Mouse (Mus musculus): ENCODE measurements around the gene Fbf1. TPM values are rescaled to one million over a fixed set of nuclear protein-coding genes. Genes with fewer than 3 reads are reported as not detected.
A peak's percentile ranks its signal among the peaks of the same experiment; 100 is the strongest.

Fbf1 gene
- total and polyA plus RNA-seq, 3 experiments = 11.8 to 15.0 (median 14.8) TPM

DNA sequence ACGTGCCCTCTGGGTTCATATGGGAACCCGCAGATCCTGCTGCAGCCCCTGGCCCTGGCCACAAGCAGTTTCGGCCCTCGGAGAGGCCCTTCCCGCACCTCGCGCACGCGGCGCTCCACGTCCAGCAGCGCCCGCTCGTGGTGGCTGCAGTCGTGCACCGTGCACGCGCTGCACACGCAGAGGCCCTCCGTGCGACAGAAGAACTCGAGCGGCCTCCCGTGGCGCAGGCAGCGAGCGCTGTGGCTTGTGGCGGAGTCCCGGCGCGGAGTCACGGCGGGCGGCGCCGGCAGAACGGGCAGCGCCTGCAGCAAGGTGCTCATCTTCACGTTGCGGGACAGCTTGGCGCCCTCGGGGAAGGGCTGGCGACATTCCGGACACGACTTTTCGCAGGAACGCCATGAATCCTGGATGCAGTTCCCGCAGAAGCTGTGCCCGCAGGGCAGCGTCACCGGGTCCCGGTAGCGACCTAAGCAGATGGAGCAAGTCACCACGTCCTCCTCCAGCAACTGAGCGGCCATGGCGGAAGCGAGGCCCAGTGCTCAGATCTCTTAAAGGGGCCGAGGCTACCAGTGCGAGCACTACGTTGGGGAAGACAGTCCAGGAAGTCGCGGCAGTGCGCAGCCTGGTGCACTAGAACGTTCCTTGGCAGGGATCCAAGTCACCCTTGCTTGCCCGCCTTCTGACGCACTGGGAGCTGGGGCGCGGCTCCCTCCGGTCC lies 37.3 kb downstream of the Fbf1 start, which contains the start of gene Trim65:
Gene Trim65 (minus strand): TSS at position 641 of the 718 bp plus-strand sequence.
- WGBS = under 1% methylated on average over 69 of the region's 69 CpGs
- peak within 1 kb of the TSS; percentile 70 for H3K4me3 ChIP-seq
- TF ChIP-seq CTCF (IDR thresholded peaks at IDR 0.05) (no peak), POLR2A (IDR thresholded peaks at IDR 0.05; ENCODE audit: insufficient read depth, low read depth, low read length) (peak; percentile 81), EP300 (IDR thresholded peaks at IDR 0.05; ENCODE audit: insufficient read depth, low read depth, low read length) (peak; percentile 83; the same call in 1 of the 2 replicates)
- no peaks in the 10 kb centered on the region for H3K27me3 ChIP-seq (ENCODE audit: control insufficient read depth, insufficient read depth, low read length)
- peak; percentile 92 for DNase-seq
- no peaks in the 10 kb centered on the region for H3K36me3 ChIP-seq (ENCODE audit: control insufficient read depth, insufficient read depth, low read length)
- H3K27ac ChIP-seq = peak within 1 kb of the TSS; percentile 96
- intact Hi-C loops (cut with DNase I) = loop anchor here (1.0 to 10.0 kb wide), 4 partner anchors 22 to 196 kb away; partner anchors contain the start of genes Recql5 and Sap30bp
- peaks cover 14% of the 10 kb centered on the region for H3K4me1 ChIP-seq (ENCODE audit: control insufficient read depth, insufficient read depth, low read length)
- H3K79me2 ChIP-seq (replicated peaks; ENCODE audit: control insufficient read depth, insufficient read depth, low read length) = no peaks in the 10 kb centered on the region
- H3K9ac ChIP-seq (ENCODE audit: low read depth, low read length) = peak within 1 kb of the TSS; percentile 88

DNA sequence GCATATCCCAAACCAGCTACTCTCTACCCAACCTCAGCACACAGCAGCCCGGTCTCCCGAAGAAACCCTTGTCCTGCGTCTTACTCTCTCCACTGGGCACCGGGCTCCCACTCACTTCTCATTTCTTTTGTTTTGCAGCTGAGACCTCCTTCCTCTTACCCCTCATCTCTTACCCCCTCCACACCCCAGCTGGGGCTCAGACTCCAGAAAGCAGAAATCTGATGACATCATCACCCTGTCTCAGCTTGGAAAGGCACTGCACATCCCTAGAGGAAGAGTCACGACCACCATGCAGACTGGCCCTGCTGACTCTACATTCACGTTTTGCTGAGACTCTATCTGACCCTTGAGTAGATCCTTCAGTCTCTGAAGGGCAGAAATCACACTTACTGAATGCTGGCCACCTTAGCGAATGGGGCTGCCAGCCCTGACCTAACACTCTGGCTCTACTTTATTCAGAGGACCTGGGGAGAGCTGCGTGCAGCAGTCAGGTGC lies 37.9 kb downstream of the Fbf1 start:
- H3K36me3 ChIP-seq (ENCODE audit: control insufficient read depth, insufficient read depth, low read length) = no peaks in the 10 kb centered on the region
- peak overlapping the region; percentile 70 for H3K4me3 ChIP-seq
- peaks cover 14% of the 10 kb centered on the region for H3K4me1 ChIP-seq (ENCODE audit: control insufficient read depth, insufficient read depth, low read length)
- TF ChIP-seq CTCF (IDR thresholded peaks at IDR 0.05) = no peak
- TF ChIP-seq POLR2A (IDR thresholded peaks at IDR 0.05; ENCODE audit: insufficient read depth, low read depth, low read length) = no peak
- no peak for TF ChIP-seq EP300 (IDR thresholded peaks at IDR 0.05; ENCODE audit: insufficient read depth, low read depth, low read length)
- DNase-seq = no peak
- H3K9ac ChIP-seq (ENCODE audit: low read depth, low read length) = peak overlapping the region; percentile 88
- no peaks in the 10 kb centered on the region for H3K79me2 ChIP-seq (replicated peaks; ENCODE audit: control insufficient read depth, insufficient read depth, low read length)
- intact Hi-C loops (cut with DNase I) = loop anchor here (1.0 to 10.0 kb wide), 4 partner anchors 22 to 195 kb away; partner anchors contain the start of genes Recql5 and Sap30bp
- H3K27me3 ChIP-seq (ENCODE audit: control insufficient read depth, insufficient read depth, low read length) = no peaks in the 10 kb centered on the region
- 28% methylated on average over 8 of the region's 8 CpGs for WGBS
- peak overlapping the region; percentile 96 for H3K27ac ChIP-seq

DNA sequence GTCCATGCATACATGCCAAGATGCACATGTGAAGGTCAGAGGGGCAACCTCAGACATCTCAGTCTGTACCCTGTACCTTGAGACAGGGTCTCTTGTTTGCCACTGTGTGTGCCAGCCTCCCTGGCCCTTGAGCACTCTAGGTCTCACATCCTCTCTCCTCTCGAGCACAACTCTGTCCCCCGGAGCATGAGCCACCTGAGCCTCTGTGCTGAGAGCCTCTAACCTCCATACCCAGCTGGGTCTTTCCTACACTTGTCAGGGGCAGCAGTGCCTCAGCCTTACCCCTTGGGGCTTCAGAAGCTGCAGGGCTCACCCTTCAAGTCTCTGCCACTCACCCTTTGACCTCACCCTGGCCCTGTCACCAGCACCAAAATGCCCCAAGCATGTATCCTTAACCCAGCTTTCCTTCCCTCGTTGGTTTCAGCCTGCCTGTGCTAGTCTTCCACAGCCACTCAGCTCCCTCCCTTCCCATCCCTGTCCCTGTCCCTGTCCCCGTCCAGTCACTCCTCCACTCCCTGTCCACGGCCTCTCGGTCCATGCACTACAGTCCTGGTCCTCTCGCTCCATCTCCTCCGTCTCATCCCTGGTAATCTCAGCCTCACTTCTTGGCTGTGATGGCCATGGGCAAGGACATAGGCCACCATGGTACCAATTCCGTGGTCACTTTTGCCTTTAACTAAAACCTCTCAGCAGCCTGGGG lies 38.7 kb downstream of the Fbf1 start:
- Histone ChIP-seq H3K27ac (peak overlapping the region; percentile 96), H3K4me3 (no peak overlapping the region; the same call in 1 of the 2 replicates), H3K27me3 (ENCODE audit: control insufficient read depth, insufficient read depth, low read length) (no peaks in the 10 kb centered on the region), H3K79me2 (replicated peaks; ENCODE audit: control insufficient read depth, insufficient read depth, low read length) (no peaks in the 10 kb centered on the region), H3K9ac (ENCODE audit: low read depth, low read length) (peak overlapping the region; percentile 30), H3K4me1 (ENCODE audit: control insufficient read depth, insufficient read depth, low read length) (peaks cover 14% of the 10 kb centered on the region), H3K36me3 (ENCODE audit: control insufficient read depth, insufficient read depth, low read length) (no peaks in the 10 kb centered on the region)
- intact Hi-C loops (cut with DNase I) = no loop called here
- 74% methylated on average over 9 of the region's 9 CpGs for WGBS
- no peak for TF ChIP-seq CTCF (IDR thresholded peaks at IDR 0.05)
- TF ChIP-seq POLR2A (IDR thresholded peaks at IDR 0.05; ENCODE audit: insufficient read depth, low read depth, low read length) = no peak
- no peak for TF ChIP-seq EP300 (IDR thresholded peaks at IDR 0.05; ENCODE audit: insufficient read depth, low read depth, low read length)
- no peak for DNase-seq

DNA sequence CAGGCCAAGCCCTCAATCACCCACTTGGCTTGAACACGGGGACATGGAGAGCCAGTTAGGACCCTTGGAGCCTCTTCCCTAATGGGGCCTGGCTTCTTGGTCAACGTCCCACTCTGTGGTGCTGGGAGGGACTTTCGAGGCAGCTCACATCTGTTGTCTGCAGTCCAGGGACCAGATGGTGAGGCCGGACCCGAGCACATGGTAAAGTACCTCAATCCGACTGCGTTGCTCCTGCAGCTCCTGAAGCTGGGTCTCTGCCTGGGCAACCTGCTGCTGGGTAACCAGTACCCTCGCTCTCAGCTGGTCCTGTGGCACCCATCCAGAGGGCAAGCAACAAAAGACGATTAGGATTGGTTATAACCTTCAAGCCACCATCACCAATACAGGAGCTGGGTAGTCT lies 40.0 kb downstream of the Fbf1 start:
- Histone ChIP-seq H3K4me1 (ENCODE audit: control insufficient read depth, insufficient read depth, low read length) (peaks cover 14% of the 10 kb centered on the region), H3K27me3 (ENCODE audit: control insufficient read depth, insufficient read depth, low read length) (no peaks in the 10 kb centered on the region), H3K9ac (ENCODE audit: low read depth, low read length) (0 out of 2 replicates have a peak overlapping the region, but pooled peaks have one; percentile 15), H3K79me2 (replicated peaks; ENCODE audit: control insufficient read depth, insufficient read depth, low read length) (no peaks in the 10 kb centered on the region), H3K36me3 (ENCODE audit: control insufficient read depth, insufficient read depth, low read length) (no peaks in the 10 kb centered on the region), H3K27ac (peak overlapping the region; percentile 20; the same call in 1 of the 2 replicates), H3K4me3 (no peak overlapping the region)
- DNase-seq = no peak
- TF ChIP-seq POLR2A (IDR thresholded peaks at IDR 0.05; ENCODE audit: insufficient read depth, low read depth, low read length) = no peak
- TF ChIP-seq EP300 (IDR thresholded peaks at IDR 0.05; ENCODE audit: insufficient read depth, low read depth, low read length) = no peak
- no peak for TF ChIP-seq CTCF (IDR thresholded peaks at IDR 0.05)
- WGBS = 74% methylated on average over 9 of the region's 9 CpGs
- intact Hi-C loops (cut with DNase I) = no loop called here

DNA sequence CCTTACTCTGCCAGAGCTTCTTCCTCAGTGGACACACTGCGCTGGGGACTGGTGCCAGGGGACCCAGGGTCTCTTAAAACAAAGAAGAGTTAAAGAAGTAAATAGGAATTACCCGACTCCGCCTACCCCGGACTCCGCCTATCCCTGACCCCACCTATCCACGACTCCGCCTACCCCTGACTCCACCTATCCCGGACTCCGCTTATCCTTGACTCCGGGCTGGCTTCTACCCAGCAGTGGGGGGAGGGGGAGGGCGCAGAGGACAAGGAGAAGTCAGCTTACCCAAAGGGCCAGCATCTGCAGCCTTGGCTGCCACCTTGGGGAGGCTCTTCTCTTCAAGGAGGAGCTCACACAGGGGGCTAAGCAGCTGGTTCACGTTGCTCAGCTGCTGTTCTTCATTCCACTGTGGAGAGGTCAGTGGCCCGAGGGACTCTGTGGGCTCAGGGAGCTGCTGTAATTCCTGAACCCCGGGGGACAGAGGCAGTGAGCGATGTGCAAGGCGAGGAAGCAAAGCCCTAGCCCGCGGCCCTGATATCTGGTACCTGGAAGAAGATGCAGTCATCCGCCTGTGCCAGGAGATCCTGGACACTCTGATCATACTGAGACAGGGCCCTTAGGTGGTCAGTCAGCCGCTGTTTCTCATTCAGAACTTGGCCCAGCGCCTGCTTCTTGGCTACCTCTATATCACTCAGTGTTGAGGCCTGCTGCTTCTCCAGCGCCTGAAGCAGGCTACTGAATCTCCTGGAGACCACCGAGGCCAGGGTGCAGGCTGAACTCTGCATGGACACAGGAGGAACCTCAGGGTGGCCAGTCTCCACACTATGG lies 40.6 kb downstream of the Fbf1 start, which contains the start of gene Trim47:
Gene Trim47 (minus strand): TSS at position 55 of the 825 bp plus-strand sequence.
- Histone ChIP-seq H3K36me3 (ENCODE audit: control insufficient read depth, insufficient read depth, low read length) (no peaks in the 10 kb centered on the region), H3K4me1 (ENCODE audit: control insufficient read depth, insufficient read depth, low read length) (peaks cover 14% of the 10 kb centered on the region), H3K79me2 (replicated peaks; ENCODE audit: control insufficient read depth, insufficient read depth, low read length) (no peaks in the 10 kb centered on the region), H3K27me3 (ENCODE audit: control insufficient read depth, insufficient read depth, low read length) (no peaks in the 10 kb centered on the region), H3K9ac (ENCODE audit: low read depth, low read length) (0 out of 2 replicates have a peak within 1 kb of the TSS, but pooled peaks have one; percentile 15), H3K27ac (peak within 1 kb of the TSS; percentile 20; the same call in 1 of the 2 replicates), H3K4me3 (no peak within 1 kb of the TSS)
- intact Hi-C loops (cut with DNase I) = no loop called here
- 43% methylated on average over 23 of the region's 23 CpGs for WGBS
- TF ChIP-seq CTCF (IDR thresholded peaks at IDR 0.05) (no peak), EP300 (IDR thresholded peaks at IDR 0.05; ENCODE audit: insufficient read depth, low read depth, low read length) (0 out of 2 replicates have a peak, but pooled peaks have one; percentile 21), POLR2A (IDR thresholded peaks at IDR 0.05; ENCODE audit: insufficient read depth, low read depth, low read length) (no peak)
- DNase-seq = peak; percentile 77

All from heart, adult 2 months (tissue).